Comparison of ENCODE assay signal across 21 mouse cellular contexts in the genomic region with DNA sequence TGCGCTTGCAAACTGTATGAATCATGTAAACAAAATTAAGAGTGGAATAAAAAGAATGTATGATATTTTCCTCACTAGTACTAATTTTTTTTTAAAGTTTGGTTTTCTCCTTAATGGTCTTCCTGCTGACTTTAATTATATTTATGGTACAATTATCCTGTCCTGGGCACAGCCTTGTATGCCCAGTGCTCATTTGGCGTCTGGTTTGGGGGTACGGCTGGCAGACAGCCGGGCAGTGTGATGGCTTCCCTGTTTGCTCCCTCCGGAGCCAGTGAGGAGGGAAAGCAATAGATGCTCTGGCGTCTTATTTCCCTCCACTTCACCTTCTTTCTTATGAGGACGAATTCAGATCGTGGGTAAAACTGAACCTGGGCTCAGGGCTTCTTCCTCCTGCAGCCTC.
DNase-seq lines count a peak whose midpoint lies in the region; ATAC-seq lines count a peak whose summit lies in the region.
"Had no signal": no experiment of that assay in that cellular context is flagged by ENCODE, and none has a peak within 500 bp of the region (broad histone marks: within the 10 kb centered on the region; RNA-seq: fewer than 3 reads in every experiment).

No protein-coding gene starts in this region.

- no peak overlapping the region for H3K4me3 ChIP-seq in heart, embryonic 12.5 days
- H3K4me3 ChIP-seq in kidney, embryonic 14.5 days (ENCODE audit: low read length): no peak overlapping the region
- H3K4me3 ChIP-seq in embryonic facial prominence, embryonic 10.5 days: peak overlapping the region; percentile 23
- no peak overlapping the region for H3K4me3 ChIP-seq in limb, embryonic 11.5 days (ENCODE audit: low read depth, low read length)
- H3K4me3 ChIP-seq: embryonic facial prominence, embryonic 15.5 days; left cerebral cortex, adult 2 months; myocyte; stomach, embryonic 15.5 days had no signal

- no peak for ATAC-seq in heart, embryonic 12.5 days (ENCODE audit: insufficient number of reproducible peaks, low FRiP score)
- ATAC-seq in kidney, embryonic 14.5 days (ENCODE audit: low FRiP score, low TSS enrichment): no peak
- no peak for ATAC-seq in limb, embryonic 11.5 days (ENCODE audit: insufficient number of reproducible peaks, low FRiP score, low TSS enrichment, low read depth)
- ATAC-seq: intestine, postnatal 0 days had no signal

- H3K4me2 ChIP-seq in heart, embryonic 12.5 days: peak overlapping the region; percentile 54
- H3K4me2 ChIP-seq in kidney, embryonic 14.5 days (replicated peaks; ENCODE audit: low read depth, low read length): peak overlapping the region; percentile 19
- peak overlapping the region; percentile 31 for H3K4me2 ChIP-seq in limb, embryonic 11.5 days (ENCODE audit: low read depth, severe bottlenecking)
- H3K4me2 ChIP-seq: embryonic facial prominence, embryonic 15.5 days had no signal

- peaks cover 14% of the 10 kb centered on the region; the same call in 1 of the 2 replicates for H3K4me1 ChIP-seq in heart, embryonic 12.5 days (replicated peaks)
- H3K4me1 ChIP-seq in kidney, embryonic 14.5 days (ENCODE audit: control insufficient read depth, insufficient read depth, low read length): no peaks in the 10 kb centered on the region; the same call in 1 of the 2 replicates
- peaks cover 8% of the 10 kb centered on the region for H3K4me1 ChIP-seq in embryonic facial prominence, embryonic 10.5 days
- peaks cover 35% of the 10 kb centered on the region for H3K4me1 ChIP-seq in limb, embryonic 11.5 days (ENCODE audit: control insufficient read depth, insufficient read depth, low read length)
- H3K4me1 ChIP-seq: stomach, embryonic 15.5 days had no signal

- H3K9ac ChIP-seq in heart, embryonic 12.5 days: no peak overlapping the region
- no peak overlapping the region for H3K9ac ChIP-seq in kidney, embryonic 14.5 days (ENCODE audit: low read depth, low read length)
- no peak overlapping the region for H3K9ac ChIP-seq in limb, embryonic 11.5 days (ENCODE audit: low read length)
- H3K9ac ChIP-seq: embryonic facial prominence, embryonic 15.5 days; stomach, embryonic 15.5 days had no signal

- no peaks in the 10 kb centered on the region for H3K36me3 ChIP-seq in heart, embryonic 12.5 days
- H3K36me3 ChIP-seq in kidney, embryonic 14.5 days (ENCODE audit: control insufficient read depth, insufficient read depth, low read length): no peaks in the 10 kb centered on the region
- H3K36me3 ChIP-seq in embryonic facial prominence, embryonic 10.5 days (replicated peaks): no peaks in the 10 kb centered on the region
- H3K36me3 ChIP-seq in limb, embryonic 11.5 days (ENCODE audit: control insufficient read depth, insufficient read depth, low read length): no peaks in the 10 kb centered on the region
- H3K36me3 ChIP-seq: embryonic facial prominence, embryonic 15.5 days; forebrain, embryonic 10.5 days; stomach, embryonic 15.5 days had no signal

- intact Hi-C loops in heart, postnatal 14 days (cut with DNase I): no loop called here

- 46% methylated on average over 8 of the region's 8 CpGs for WGBS in heart, embryonic 12.5 days
- 32% methylated on average over 8 of the region's 8 CpGs for WGBS in kidney, embryonic 14.5 days
- 35% methylated on average over 8 of the region's 8 CpGs for WGBS in embryonic facial prominence, embryonic 10.5 days
- WGBS in limb, embryonic 11.5 days: 30% methylated on average over 8 of the region's 8 CpGs

- no peak overlapping the region for H3K27ac ChIP-seq in heart, embryonic 12.5 days (ENCODE audit: poor library complexity, severe bottlenecking)
- no peak overlapping the region for H3K27ac ChIP-seq in kidney, embryonic 14.5 days (ENCODE audit: low read depth, low read length)
- H3K27ac ChIP-seq in embryonic facial prominence, embryonic 10.5 days (replicated peaks): no peak overlapping the region
- H3K27ac ChIP-seq in limb, embryonic 11.5 days (replicated peaks; ENCODE audit: low read depth, low read length): no peak overlapping the region
- H3K27ac ChIP-seq: embryonic facial prominence, embryonic 15.5 days; forebrain, embryonic 10.5 days; left cerebral cortex, adult 2 months; stomach, embryonic 15.5 days had no signal

- H3K9me3 ChIP-seq in heart, embryonic 12.5 days (replicated peaks): no peaks in the 10 kb centered on the region
- H3K9me3 ChIP-seq in kidney, embryonic 14.5 days (ENCODE audit: control insufficient read depth, low read length): no peaks in the 10 kb centered on the region
- H3K9me3 ChIP-seq in embryonic facial prominence, embryonic 10.5 days: no peaks in the 10 kb centered on the region
- H3K9me3 ChIP-seq in limb, embryonic 11.5 days (ENCODE audit: control insufficient read depth, low read length): no peaks in the 10 kb centered on the region
- H3K9me3 ChIP-seq: embryonic facial prominence, embryonic 15.5 days; forebrain, embryonic 10.5 days; stomach, embryonic 15.5 days had no signal

- peaks cover 60% of the 10 kb centered on the region for H3K27me3 ChIP-seq in heart, embryonic 12.5 days (replicated peaks)
- peaks cover 16% of the 10 kb centered on the region for H3K27me3 ChIP-seq in kidney, embryonic 14.5 days (ENCODE audit: control insufficient read depth, insufficient read depth, low read length)
- peaks cover 94% of the 10 kb centered on the region for H3K27me3 ChIP-seq in embryonic facial prominence, embryonic 10.5 days (replicated peaks; ENCODE audit: low read depth, poor library complexity, severe bottlenecking)
- H3K27me3 ChIP-seq in limb, embryonic 11.5 days (ENCODE audit: control insufficient read depth, insufficient read depth, low read length): 0 out of 2 replicates have a peak, but pooled peaks cover 5% of the 10 kb centered on the region

- DNase-seq in heart, postnatal 14 days: no peak
- no peak for DNase-seq in kidney, postnatal 14 days
- DNase-seq in embryonic facial prominence, embryonic 10.5 days (ENCODE audit: low spot score): no peak
- no peak for DNase-seq in limb, embryonic 11.5 days (ENCODE audit: low spot score)
- no peak for DNase-seq in embryo, embryonic 10.5 days (ENCODE audit: low spot score)
- DNase-seq in ovary, postnatal 36 days (ENCODE audit: low spot score): no peak
- DNase-seq: adrenal gland, postnatal 10 days; cerebellum, adult 18-20 months; gastrocnemius, postnatal 36 days; kidney, postnatal 25 days; lung, adult 2 months; lung, postnatal 36 days; spleen, adult 18-20 months had no signal
